Mouse (Mus musculus) kidney, adult 8-10 months (tissue): ENCODE measurements around the gene Tac1.
"Not testable (repeated sequence)": the region's sequence is repeated elsewhere in the genome, so short reads cannot be mapped to it uniquely, and the experiment has no call there.

Experiments
- DNase-seq, 2 experiments: peaks; one replicate each; pipeline ENCODE4 v3.0.0; 2022

Gene Tac1

DNA sequence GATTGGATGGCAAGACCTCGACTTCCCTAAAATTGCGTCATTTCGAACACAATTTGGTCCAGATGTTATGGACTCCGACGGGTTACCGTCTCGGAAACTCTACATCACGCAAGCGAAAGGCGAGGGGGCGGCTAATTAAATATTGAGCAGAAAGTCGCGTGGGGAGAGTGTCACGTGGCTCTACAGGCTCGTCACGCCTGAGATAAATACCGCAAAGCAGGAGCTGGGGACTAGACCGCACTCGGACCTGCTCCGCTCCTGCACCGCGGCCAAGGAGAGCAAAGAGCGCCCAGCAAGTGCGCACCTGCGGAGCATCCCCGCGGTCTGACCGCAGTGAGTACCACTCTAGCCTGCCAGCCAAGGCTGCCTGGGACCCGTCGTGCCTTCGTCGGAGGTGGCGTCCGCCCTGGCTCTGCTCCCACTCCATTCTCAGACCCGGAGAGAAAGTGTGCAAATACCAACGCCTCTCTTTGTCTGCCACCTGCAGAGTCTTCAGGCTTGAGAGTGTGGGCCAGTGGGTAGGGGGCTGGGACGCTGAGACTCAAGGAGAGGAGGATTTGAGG, at the start of gene Tac1:
Gene Tac1, plus strand, starts transcription at position 51 of the 563 bp plus-strand sequence.
- no peak for DNase-seq

GRCm38 (mm10) chr6:7543511-7543910, 11.2 kb upstream of the Tac1 start:
- DNase-seq, result not testable (repeated sequence)

DNA sequence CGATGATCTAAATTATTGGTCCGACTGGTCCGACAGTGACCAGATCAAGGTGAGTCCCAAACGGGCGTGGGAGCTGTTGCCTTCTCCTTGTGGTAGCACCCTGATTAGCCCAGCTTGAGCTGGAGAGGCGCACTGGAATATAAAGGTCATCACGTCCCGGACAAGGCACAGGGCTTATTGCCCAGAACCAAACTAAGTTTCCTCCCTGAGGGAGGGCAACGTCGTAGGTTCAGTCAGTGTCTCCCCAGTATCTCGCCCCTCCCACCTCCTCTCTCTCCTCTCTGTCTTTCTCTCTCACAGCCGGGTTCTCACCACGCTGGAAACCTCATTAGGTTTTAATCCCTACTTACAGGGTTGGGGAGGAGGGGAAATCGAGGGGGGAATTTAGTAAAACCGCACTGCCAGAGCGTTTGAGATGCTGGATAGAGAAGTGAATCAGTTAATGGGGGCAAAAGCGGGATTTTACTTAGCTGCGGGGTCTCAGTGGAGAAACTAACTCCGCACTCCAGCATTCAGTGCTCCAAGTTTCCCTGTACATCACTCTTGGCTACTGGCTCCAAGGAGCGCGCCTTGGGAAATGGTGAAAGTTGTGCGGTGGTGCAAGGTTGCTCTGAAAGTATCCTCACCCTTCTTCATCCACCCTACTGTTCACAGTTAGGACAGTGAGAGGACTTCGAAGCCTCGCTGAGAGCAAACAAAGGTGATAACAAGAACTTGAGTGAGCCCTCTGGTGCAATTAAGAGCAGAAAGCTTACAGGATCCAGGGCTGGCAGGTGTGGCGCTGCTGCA, 1.2 kb downstream of the Tac1 start:
- DNase-seq, result no peak

GRCm38 (mm10) chr6:7558164-7558563, 3.5 kb downstream of the Tac1 start:
- DNase-seq, result no peak

DNA sequence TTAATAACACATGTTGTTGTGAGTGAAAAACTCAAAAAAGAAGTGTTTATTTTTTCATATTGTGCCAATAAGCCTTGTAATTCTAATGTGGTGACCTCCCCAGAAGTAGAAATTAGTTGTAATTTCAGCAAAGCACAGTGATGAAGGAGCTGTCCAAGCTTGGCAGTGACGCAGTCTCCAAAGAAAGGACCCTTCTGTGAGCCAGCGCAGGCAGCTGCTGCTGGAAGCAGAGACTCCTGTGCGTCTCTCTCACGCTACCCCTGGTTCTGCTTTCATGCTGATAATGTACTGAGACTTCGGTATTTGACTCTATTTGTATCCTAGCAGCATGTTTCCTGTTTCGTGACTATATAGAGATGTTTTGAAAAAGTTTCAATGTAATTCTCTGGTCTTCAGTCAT, 7.8 kb downstream of the Tac1 start:
- no peak for DNase-seq

DNA sequence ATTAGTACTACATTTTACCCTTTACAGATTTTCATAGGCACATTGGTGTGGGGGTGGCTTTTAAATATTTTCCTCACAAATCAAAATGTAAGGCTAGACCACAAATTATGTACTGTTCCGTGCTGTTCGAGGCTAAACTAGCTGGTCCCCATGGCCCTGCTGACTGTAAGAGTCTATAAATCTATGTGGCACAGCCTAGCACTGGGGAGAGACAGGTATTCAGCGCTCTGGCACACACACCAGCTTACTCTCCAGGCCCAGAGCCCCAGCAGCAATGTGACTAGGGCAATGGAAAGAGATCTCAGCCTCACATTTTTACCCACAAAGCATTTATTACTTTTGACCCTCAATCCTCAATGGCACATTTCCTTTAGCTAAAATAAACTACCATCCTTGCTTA, 9.9 kb downstream of the Tac1 start:
- no peak for DNase-seq

- DNase-seq, result no peak
These were observed 16.5 kb downstream of the Tac1 start for GRCm38 (mm10) chr6:7571144-7571543.

DNA sequence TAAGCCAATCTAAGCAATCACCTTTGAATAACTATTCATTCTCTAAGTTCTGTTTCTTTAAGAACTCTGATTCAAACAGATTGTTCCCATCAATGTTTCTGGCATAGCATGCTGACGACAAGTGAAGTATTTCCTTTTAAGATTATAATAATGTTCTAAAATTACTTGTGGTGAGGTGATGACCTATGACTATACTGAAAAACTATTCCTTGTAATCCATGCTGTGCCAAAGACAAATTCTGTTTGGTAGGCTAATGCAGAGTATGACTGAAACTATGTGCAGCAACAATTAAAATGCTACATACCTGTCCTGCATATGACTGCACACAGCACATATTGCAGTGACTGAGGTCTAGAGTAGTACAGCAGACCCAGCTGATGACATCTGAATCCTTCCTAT, 23.4 kb downstream of the Tac1 start:
- DNase-seq, result no peak

DNA sequence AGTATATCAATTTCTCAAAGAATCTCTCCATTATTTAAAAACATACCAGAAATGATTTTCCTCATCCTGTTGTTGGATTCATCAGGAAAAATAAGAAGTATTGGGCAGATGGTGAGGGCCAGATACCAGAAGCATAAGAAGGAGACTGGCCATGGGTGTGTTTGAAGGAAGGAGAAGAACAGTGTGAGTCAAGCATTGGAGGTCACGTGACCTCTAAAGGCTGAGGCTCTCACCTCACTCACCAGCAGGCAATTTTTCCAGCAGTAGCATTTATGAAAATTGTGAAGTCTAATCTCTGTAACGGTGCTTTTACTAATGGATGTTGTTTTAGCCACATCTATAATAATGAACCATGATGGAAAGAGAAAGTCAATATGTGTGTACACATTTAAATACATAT, 39.8 kb downstream of the Tac1 start:
- no peak for DNase-seq

DNA sequence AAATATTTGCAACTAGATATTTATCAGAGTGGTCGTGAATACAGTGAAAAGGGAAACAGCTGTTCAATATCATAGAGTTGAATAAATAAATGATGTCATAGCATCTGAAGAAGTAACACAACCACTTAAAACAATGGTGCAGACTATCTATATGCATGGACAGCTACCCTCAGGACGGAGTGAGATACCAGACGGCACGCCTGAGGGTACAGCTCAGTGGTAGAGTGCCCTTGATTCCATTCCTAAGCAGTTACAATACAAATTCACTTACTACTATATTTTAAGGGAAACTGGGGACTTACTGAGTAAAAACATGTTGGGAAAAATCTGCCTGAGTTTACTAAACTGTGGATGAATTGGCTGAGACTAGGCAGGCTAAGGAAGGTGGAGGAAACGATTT, 43.7 kb downstream of the Tac1 start:
- DNase-seq, result no peak

- no peak for DNase-seq
These were observed 45.5 kb downstream of the Tac1 start for GRCm38 (mm10) chr6:7600228-7600627.

GRCm38 (mm10) chr6:7601353-7602094, 46.8 kb downstream of the Tac1 start:
- DNase-seq, result no peak

DNA sequence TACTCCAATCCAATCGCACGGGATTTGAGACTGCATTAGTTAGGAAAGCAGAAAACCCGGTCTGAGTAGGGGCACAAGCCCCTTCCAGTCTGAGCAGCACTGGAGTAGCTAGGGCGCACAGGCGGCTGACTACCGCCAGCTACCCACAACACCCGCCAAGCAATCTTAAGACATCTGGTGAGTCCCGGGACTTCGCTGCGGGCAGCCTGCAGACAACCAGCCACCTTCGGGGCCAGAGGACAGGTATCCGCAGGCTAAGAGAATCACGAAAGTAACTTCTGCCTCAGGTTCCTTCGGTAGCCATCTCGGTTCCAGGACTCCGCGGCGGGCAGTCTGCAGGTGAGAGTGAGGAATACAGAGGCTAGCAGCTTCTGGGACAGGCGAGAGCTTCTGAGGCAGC, 59.0 kb downstream of the Tac1 start:
- not testable (repeated sequence) for DNase-seq
